Mouse (Mus musculus): ENCODE results near the gene Gm49384.

- no peak for TF ChIP-seq CTCF (IDR thresholded peaks at IDR 0.05; ENCODE audit: low read depth)
- no peak for TF ChIP-seq EP300 (optimal IDR thresholded peaks at IDR 0.05)
Measured at GRCm38 (mm10) chr12:69216587-69216986, 12.5 kb upstream of the Gm49384 start.

All from stomach, postnatal 0 days (tissue).